Mouse (Mus musculus): ENCODE data around the gene Atp13a1. TPM values are rescaled to one million over a fixed set of nuclear protein-coding genes. Genes with fewer than 3 reads are reported as not detected.
A peak's percentile ranks its signal among the peaks of the same experiment; 100 is the strongest.

Atp13a1 gene
- total RNA-seq (2021), result 10 to 100 TPM; 36.0 to 37.2 TPM
- long read RNA-seq, transcript Atp13a1-201 (26 exons, 3,915 nt), result major isoform, 57 of 104 reads
- long read RNA-seq, partial matches to known transcripts, result 9 of 104 reads
- long read RNA-seq, other reads (novel, unspliced or antisense), result 38 of 104 reads

- DNase-seq (ENCODE audit: low spot score in 2 of 2), result peak; percentile 80 to 90
Measured at GRCm38 (mm10) chr8:69790773-69791367, at the start of gene Atp13a1, which contains the start of gene Zfp866. Gene Atp13a1 (plus strand): TSS chr8:69791163. Gene Zfp866 (minus strand): TSS chr8:69791178.

DNA sequence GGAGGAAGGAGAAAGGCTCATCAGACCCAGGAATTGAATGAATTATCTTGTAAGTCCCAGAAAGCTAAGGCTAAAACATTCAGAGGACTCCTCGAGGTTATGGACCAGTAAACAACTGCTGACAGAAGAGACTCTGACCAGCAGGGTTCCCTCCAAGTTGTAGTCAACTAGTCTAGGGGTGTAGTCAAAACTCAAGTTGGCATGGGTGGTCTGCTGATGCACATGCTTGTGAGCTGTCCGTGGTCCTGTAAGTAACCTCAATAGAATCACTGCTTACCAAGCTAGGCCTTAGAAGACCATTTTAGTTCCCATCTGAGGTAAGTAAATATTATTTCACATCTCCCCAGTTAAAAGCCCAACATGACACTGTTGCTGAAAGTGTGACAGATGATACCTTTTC, 49.7 kb upstream of the Atp13a1 start:
- DNase-seq (ENCODE audit: low spot score in 2 of 2), result no peak

- peak; percentile 94 to 97 for DNase-seq (ENCODE audit: low spot score in 2 of 2)
Measured at GRCm38 (mm10) chr8:69749544-69750454, 41.2 kb upstream of the Atp13a1 start, which contains the start of gene Zfp963. Gene Zfp963 (minus strand): TSS chr8:69749970.

- DNase-seq (ENCODE audit: low spot score in 2 of 2), result no peak
Measured at GRCm38 (mm10) chr8:69752437-69752836, 38.5 kb upstream of the Atp13a1 start.

- no peak for DNase-seq (ENCODE audit: low spot score in 2 of 2)
Measured at GRCm38 (mm10) chr8:69758316-69758715, 32.6 kb upstream of the Atp13a1 start.

DNA sequence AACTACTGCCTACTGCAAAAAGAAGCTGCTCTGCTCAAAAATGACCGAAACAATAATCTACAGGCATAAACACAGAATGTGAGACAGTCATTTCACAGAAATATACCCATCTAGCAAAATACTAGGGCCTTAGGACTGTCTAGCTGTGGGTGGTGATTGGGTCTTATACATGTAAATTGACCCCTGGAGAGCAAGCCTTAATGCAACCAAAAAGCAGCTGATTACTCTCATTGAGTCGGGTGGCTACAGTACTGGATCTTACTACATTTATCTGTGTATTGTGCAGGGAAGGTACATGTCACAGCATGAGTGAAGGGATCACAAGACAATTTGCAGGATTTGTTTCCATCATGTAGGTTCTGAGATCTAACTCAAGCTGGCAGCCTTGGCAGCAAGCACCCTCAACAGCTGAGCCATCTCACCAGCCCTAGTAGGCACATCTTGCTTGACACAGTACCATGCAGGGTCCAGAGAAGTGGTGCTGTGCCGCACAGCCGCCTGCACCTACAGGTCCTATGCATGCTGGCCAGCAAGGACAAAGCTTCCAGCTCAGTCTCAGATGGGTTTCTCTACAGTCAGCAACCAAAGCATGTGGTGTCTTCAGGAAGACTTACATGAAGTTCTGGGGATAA, 29.0 kb upstream of the Atp13a1 start:
- DNase-seq (ENCODE audit: low spot score in 2 of 2), result no peak

DNA sequence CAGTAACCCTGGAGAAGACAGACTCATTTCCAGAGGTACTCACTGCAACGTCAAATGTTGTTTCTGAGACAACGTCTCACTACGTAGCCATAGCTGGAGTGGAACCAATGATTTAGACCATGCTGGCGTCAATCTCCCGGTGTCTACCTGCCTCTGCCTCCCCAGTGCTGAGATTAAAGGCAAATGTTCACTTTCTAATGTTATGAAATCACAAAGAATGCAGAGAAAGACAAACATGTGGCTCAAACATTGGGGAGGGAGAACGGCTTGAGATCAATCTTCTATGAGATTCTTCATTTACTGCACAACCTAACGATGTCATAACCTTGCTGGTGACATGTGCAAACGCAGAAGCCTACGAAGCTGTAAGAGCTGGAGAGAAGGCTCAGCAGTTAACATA, 19.7 kb upstream of the Atp13a1 start:
- DNase-seq (ENCODE audit: low spot score in 2 of 2), result no peak

DNA sequence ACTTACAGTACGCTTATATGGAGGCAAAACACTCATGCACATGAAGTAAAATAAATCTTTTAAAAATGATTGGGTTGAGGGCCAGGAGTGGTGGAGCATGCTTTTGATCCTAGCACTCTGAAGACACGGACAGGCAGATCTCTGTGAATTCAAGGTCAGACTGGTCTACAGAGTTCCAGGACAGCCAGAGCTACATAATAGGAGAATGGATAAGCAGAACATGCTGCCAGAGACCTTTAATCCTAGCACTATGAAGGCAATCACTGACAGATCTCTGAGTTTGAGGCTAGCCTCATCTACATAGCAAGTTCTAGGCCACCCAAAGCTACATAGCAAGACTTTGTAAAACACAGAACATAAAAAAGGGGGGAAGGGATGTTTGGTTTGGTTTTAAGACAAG, 18.9 kb upstream of the Atp13a1 start:
- DNase-seq (ENCODE audit: low spot score in 2 of 2), result no peak

DNA sequence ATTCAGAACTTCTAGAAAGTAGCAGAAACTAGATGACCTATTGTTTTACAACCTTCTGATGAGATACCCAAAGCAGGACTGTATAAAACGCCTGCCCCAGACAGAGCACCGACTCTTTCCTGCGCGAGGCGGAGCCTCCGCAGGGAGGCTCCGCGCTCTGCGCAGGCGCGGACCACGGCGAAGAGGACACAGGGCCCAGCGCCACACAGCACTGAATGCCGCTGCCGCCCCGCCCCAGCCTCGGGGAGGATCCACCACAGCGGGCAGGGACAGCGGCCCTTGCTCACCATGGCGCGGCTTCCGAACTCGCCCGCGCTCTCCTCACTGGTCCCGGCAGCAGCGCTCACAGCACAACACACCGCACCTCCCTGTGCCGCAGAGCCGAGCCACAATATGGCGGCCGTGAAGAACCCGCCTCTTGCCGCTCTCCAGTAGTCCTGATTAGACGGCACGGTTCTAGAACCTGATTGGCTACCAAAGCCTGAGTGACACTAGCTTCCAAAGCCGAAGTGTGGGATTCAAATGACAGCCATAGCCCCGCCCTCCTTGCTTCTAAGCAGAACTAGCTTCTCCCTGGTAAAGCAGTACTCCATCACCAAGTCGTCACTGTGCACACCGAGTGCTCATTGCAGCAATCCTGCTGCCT, 16.3 kb upstream of the Atp13a1 start, which contains the start of gene Gm20422:
Gene Gm20422 (minus strand): TSS at position 384 of the 646 bp plus-strand sequence.
- peak; percentile 86 to 95 for DNase-seq (ENCODE audit: low spot score in 2 of 2)

- no peak for DNase-seq (ENCODE audit: low spot score in 2 of 2)
Measured at GRCm38 (mm10) chr8:69775149-69775534, 15.8 kb upstream of the Atp13a1 start.

DNA sequence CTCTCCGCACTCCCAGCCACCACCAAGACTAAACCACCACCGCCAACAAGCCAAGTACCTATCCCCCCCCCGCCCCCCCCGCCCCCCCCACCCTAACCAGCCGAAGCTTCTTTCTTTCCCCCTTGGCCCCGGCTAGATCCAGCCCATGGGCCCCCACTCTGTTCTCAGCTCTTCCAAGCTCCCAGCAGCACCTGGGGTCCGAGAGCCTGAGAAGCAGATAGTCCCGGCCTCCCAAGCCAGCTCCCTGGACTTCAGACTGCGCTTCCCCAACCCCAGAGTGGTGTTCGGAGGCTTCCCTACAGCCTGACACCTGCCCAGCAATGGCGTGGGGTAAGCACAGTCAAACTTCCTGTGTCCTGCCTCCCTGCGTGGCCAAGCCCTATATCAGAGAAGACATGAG, 13.9 kb upstream of the Atp13a1 start:
- DNase-seq (ENCODE audit: low spot score in 2 of 2), result no peak

GRCm38 (mm10) chr8:69789105-69789504, 1.9 kb upstream of the Atp13a1 start:
- no peak for DNase-seq (ENCODE audit: low spot score in 2 of 2)

DNA sequence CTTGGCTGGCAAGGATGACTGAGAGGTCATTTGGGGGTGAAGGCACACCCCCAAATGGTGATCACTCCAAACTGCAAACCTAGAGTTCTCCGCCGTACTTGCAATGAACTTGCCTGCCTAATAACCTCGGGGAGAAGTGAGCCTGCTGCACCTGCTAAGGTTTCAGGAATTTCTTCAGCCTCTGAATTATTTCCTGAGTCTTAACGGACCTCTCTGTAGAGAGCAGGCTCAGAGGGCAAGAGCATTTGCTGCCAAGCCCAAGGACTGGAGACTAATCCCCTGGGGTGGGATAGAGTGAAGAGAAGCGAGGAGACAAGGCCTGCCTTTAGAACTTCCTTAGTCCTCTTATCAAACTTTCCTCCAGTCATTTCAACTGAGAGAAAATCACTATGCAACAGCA, 1.2 kb upstream of the Atp13a1 start:
- no peak for DNase-seq (ENCODE audit: low spot score in 2 of 2)

DNA sequence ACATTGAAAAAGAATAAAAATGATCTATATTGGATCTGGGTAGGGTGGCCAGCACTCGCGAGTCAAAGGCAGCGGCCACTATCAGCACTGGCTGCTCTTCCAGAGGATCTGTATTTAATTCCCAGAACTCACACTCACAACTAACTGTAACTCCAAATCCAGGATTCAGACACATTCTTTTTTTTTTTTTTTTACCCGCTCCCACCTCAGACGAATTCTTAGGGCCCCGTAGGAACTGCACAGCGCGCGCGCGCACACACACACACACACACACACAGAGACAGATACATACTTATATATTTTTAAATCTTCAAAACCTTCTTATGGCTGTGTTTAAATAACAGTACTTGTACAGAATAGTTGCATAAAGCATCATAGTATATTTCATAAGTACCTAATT, 599 bp upstream of the Atp13a1 start:
- DNase-seq (ENCODE audit: low spot score in 2 of 2), result no peak

- peak in 1 of 2 experiments; percentile 19 for DNase-seq (ENCODE audit: low spot score in 2 of 2)
Measured at GRCm38 (mm10) chr8:69791415-69792068, 579 bp downstream of the Atp13a1 start.

GRCm38 (mm10) chr8:69793666-69794065, 2.7 kb downstream of the Atp13a1 start:
- DNase-seq (ENCODE audit: low spot score in 2 of 2), result no peak

- DNase-seq (ENCODE audit: low spot score in 2 of 2), result no peak
Measured at GRCm38 (mm10) chr8:69794096-69794495, 3.1 kb downstream of the Atp13a1 start.

- no peak for DNase-seq (ENCODE audit: low spot score in 2 of 2)
Measured at GRCm38 (mm10) chr8:69794901-69795300, 3.9 kb downstream of the Atp13a1 start.

DNA sequence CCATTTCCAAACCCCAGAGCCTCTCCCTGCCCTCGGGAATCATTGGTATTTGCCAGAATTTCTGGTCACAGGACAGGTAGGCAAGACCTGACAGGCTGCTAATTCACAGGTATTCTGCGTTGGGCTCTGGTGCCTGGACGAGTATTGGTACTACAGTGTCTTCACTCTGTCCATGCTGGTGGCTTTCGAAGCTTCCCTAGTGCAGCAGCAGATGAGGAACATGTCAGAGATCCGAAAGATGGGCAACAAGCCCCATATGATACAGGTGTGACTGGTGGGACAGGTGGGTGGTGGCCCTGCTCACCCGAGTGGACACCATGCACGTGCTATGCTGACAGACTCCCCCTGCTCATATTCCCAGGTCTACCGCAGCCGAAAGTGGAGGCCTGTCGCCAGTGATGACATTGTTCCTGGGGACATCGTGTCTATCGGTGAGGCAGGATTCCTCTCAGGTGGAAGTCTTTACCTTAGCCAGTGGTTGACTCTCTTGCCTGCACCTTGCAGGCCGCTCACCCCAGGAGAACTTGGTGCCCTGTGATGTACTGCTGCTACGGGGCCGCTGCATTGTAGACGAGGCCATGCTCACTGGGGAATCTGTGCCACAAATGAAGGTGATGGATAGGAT, 5.9 kb downstream of the Atp13a1 start:
- DNase-seq (ENCODE audit: low spot score in 2 of 2), result no peak

GRCm38 (mm10) chr8:69797661-69798060, 6.7 kb downstream of the Atp13a1 start:
- no peak for DNase-seq (ENCODE audit: low spot score in 2 of 2)

All from layer of hippocampus, adult 18-20 months (tissue).